Mouse (Mus musculus) left cerebral cortex, adult 2 months (tissue): ENCODE data around the gene Srsf5. TPM values are rescaled to one million over a fixed set of nuclear protein-coding genes. Genes with fewer than 3 reads are reported as not detected.
"Not testable (repeated sequence)": the region's sequence is repeated elsewhere in the genome, so short reads cannot be mapped to it uniquely, and the experiment has no call there.

Experiments
- DNase-seq, 2 experiments: peaks; one replicate each; pipeline ENCODE4 v3.0.0; 2021 to 2022; ENCODE audit warnings: low spot score in 2 of 2, mixed read lengths in 1 of 2; ENCODE audit errors: extremely low spot score in 1 of 2
- H3K27ac ChIP-seq: fragments of 200-600 bp; 2 replicates; pipeline ENCODE4 v1.8.1; 2022
- H3K4me3 ChIP-seq: fragments of 200-600 bp; 2 replicates; pipeline ENCODE4 v1.8.1; 2022
- CTCF ChIP-seq: fragments of 200-600 bp; IDR thresholded peaks from 2 replicates; pipeline ENCODE4 v1.8.1; 2022; ENCODE audit warnings: antibody characterized with exemption, mild to moderate bottlenecking, moderate library complexity
- intact Hi-C: fragments of 180-260 bp; cut with DNase I; formaldehyde crosslinking; loops from one replicate; pipeline ENCODE4 v1.15.1; 2025
- total RNA-seq, 2 experiments: library from RNA; stranded (reverse); gene quantifications; 2 replicates each; pipeline ENCODE4 v1.2.3; 2021

Srsf5 gene
- total RNA-seq, 2 experiments from 2014 or later = 355 to 360 TPM

DNA sequence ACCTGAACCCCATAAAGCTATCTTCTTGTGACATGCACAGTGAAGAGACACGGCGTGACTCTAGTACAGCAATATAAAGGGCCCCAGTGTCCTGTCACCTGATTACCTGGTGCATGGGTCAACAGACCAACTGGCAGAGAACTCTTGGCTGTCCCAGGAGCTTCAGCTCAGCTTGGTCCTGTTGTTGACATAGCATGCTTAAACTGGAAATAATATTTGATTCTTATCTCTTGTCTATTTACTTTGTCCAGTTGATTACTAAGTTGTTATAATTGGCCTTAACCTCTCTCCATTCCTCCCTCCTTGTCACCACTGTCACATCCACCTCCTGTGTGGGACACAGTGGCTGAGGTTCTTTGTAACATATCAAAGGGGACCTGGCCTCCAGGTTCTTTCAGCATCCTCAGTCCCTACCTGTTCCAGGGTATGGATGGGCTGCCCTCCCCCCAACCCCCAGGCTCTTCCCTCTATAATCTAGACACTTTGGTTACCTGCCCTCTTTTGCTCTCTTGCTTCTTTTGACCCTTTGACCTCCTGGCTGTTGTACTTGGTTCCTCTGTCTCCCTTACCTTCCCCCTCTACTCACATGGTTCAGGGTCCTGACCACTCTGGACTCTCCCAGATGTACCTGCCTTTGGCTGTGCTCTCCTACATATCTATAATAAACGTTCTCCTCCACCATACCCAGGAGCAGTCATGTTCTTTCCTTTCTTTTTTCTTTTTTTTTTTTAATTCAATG lies 13.7 kb upstream of the Srsf5 start:
- no peak for TF ChIP-seq CTCF
- intact Hi-C loops = no loop called here
- H3K27ac ChIP-seq = no peak overlapping the region
- DNase-seq = no peak
- H3K4me3 ChIP-seq = no peak overlapping the region

DNA sequence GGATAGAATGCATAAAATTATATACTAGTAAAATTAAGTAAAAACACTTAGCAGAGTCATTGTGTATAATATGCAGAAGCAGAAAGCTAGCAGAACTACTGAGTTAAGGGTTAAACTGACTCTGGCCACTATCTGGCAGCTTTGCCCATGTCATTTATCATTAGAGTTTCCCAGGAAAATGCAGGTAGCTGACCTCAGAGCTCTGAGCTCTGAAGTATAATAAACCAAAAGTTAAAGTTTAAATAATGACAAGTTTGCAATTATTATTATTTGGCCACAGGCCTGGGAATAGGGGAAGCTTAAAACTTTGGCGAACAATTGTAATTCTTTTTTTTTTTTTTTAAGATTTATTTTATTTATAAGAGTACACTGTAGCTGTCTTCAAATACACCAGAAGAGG lies 12.4 kb upstream of the Srsf5 start:
- no peak for DNase-seq

DNA sequence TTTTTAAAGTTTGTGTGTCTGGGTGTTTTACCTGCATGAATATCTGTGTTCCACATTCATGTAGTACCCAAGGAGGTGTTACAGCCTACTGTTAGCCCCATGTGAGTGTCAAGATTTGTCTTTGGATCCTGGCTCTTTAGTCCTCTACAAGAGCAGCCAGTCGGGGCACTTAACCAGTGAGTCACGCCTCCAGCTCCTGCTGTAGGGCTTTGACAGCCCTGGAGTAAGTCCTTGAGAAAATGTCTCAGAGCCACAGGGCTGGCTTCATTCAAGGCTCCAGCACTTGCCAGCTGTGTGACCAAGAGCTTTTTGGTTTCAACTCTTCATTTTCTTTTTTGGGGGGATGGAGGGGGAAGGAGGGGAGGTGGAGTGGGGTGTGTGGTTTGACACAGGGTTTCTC lies 8.6 kb upstream of the Srsf5 start:
- intact Hi-C loops = no loop called here
- H3K27ac ChIP-seq = no peak overlapping the region
- TF ChIP-seq CTCF = no peak
- no peak for DNase-seq
- no peak overlapping the region for H3K4me3 ChIP-seq

More for the DNA sequence above, 12.4 kb upstream of the Srsf5 start:
- Histone ChIP-seq H3K4me3 (no peak overlapping the region), H3K27ac (no peak overlapping the region)
- TF ChIP-seq CTCF = no peak
- intact Hi-C loops = no loop called here

DNA sequence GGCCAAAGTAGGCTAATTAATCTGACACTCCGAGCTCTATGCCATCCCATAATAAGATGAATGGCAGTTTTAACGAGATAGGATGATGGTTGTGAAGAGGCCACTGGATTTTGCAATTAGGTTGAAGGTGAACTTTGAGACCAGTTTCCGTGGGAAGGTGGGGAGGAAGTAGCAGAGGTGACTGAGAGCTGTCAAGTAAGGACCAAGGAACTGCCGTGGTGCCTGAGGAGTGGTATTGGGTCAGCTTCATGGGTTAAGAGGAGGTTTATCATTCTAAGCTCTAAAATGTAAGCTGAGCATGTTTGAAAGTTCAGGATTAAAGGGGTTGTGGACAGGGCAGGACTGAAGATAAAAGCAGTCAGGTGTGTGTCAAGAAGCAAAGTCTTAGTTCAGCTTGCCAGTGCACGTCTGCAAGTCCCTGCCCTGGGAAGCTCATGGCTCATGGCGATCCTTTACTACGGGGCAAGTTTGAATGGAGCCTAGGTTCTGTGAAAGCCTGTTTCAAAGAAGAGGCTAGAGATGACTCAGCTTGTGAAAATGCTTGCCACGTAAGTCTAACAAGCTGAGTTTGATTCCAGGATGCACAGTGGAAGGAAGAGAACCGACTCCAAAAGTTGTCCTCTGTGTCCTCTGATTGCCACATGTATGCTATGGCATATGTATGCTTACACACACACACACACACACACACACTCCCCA lies 7.8 kb upstream of the Srsf5 start:
- H3K4me3 ChIP-seq = no peak overlapping the region
- TF ChIP-seq CTCF = no peak
- DNase-seq = no peak
- H3K27ac ChIP-seq = no peak overlapping the region
- intact Hi-C loops = no loop called here

DNA sequence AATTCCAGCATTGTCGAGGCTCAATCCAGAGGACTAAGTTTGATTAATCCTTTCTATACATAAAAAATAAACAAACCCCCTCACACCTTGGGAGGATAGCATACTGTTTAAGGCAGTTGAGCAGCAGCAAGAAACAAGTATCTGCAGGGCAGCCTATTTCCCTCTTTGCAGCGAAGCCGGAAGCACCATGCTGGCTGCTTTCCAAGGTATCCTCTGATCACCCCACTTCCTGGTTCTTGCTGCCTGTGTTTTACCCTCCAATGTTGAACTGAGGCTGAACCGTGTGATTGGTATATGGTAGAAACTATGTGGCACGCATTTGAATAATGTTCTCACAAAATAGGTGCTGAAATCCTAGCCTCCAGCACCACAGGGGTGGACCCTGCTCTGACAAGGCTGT lies 6.7 kb upstream of the Srsf5 start:
- H3K4me3 ChIP-seq = no peak overlapping the region
- DNase-seq = no peak
- intact Hi-C loops = no loop called here
- peak overlapping the region; percentile 9; the same call in 1 of the 2 replicates for H3K27ac ChIP-seq
- no peak for TF ChIP-seq CTCF

DNA sequence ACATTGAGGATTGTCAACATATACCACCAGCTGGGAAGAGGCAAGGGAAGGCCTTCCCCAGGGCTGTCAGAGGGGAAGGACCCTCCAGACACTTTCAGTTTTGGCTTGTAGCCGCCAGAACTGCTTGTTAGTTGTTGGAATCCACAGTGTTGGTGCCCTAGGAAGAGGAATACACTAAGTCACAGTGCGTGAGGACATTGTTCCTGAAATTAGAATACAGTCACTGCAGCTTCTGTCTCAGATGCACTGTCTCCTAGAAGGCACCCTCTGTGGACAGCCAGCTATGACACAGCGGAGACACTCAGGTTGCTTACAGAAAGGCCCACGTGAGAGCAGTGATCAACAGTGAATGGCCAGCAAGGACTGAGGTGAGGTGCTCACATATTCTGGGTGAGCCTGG lies 6.1 kb upstream of the Srsf5 start:
- no peak for TF ChIP-seq CTCF
- DNase-seq = no peak
- intact Hi-C loops = no loop called here

DNA sequence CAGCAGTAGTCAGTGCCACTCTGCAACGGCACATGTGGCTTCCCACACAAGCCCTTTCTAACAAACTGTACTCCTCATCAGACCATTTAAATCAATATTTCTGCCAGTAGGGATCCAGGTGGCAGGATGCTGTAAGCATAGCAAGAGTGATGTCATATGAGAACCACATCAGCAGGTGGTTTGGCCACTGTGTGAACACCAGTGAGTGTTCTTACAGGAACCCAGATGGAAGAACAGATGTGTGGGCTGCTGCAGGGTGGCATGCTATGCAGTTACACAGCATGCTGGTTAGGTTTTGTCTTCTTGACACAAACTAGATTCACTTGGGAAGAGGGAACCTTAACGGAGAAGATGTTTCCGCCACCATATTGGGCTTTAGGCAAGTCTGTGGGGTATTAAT lies 3.4 kb upstream of the Srsf5 start:
- H3K27ac ChIP-seq = no peak overlapping the region
- intact Hi-C loops = loop anchor here (5.0 kb wide), 1 partner anchor 175 kb away; no protein-coding TSS in a partner anchor
- no peak for TF ChIP-seq CTCF

More for the DNA sequence above, 6.1 kb upstream of the Srsf5 start:
- no peak overlapping the region for H3K4me3 ChIP-seq
- H3K27ac ChIP-seq = peak overlapping the region; percentile 9; the same call in 1 of the 2 replicates

DNA sequence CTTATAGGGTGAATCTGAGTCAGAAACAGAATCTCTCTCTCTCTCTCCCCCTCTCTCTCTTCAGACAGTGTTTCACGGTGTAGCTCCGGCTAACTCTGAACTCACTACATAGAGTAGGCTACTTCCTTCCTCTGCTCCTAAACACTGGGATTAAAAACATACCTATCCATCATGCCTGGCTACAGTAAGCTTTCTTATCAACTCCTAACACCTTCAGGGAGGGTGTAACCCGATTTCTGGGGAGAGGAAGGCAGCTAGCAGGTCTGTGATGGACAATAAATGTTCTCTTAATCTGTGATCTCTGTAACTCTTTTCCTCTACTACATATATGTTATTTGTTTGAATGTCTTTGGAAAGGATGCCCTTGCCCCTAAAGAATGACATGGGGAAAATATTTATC lies 1.9 kb upstream of the Srsf5 start:
- no peak overlapping the region for H3K27ac ChIP-seq
- DNase-seq = no peak
- intact Hi-C loops = loop anchor here (5.0 kb wide), 1 partner anchor 176 kb away; no protein-coding TSS in a partner anchor
- no peak overlapping the region for H3K4me3 ChIP-seq
- TF ChIP-seq CTCF = no peak

More for the DNA sequence above, 3.4 kb upstream of the Srsf5 start:
- no peak for DNase-seq
- no peak overlapping the region for H3K4me3 ChIP-seq

DNA sequence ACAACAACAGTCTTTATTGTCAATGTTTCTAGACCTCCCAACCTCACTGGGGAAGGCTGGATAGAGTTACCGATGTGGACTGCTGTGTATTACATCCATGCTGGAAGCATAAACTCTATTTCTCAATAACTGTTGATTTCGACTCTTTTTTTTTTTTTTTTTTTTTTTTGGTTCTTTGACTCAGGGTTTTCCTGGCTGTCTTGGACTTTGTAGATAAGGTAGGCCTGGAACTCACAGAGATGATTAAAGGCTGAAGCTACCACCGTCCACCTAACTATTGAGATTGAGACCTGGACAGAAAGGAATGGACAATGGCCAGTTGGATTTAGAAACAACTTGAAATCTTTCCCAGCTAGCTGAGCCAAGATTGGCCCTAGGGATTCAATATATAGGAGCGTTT lies 1.1 kb upstream of the Srsf5 start:
- intact Hi-C loops = loop anchor here (5.0 kb wide), 1 partner anchor 177 kb away; no protein-coding TSS in a partner anchor
- DNase-seq = no peak
- Histone ChIP-seq H3K27ac (no peak overlapping the region), H3K4me3 (no peak overlapping the region)
- no peak for TF ChIP-seq CTCF

DNA sequence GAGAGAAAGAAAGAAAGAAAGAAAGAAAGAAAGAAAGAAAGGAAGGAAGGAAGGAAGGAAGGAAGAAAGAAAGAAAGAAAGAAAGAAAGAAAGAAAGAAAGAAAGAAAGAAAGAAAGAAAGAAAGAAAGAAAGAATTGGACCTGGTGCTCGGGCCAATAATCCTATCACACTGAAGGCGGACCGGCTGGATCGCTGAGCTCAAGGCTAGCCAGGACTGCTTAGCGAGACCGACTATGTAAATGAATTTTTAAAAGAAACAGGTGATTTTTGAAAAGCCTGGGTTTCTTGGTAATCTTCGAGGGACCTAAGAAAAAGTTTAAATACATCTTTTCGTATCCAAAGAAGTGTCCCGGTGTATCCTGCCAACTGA lies 356 bp upstream of the Srsf5 start:
- peak overlapping the region; percentile 99 for H3K27ac ChIP-seq
- H3K4me3 ChIP-seq = peak overlapping the region; percentile 92
- not testable (repeated sequence) for DNase-seq
- intact Hi-C loops = loop anchor here (5.0 kb wide), 1 partner anchor 178 kb away; no protein-coding TSS in a partner anchor

DNA sequence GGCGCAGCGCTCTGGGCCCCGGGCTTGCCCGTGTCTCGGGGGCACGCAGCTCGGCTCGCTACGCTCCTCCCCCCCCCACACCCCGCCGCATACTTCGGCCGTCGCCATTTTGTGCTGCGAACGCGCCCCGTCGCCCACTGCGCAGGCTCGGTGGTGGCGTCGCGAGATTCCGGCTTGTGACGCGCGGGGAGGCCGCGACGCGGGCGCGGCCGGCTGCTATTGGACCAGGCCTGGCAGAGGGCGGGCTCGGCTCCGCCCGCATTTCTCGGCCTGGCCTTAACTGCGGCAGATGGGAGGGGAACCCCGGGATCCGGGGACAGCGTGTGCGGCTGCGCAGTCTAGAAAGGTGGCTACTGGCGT lies 672 bp downstream of the Srsf5 start:
- intact Hi-C loops = no loop called here
- no peak for TF ChIP-seq CTCF
- peak; percentile 95 for DNase-seq
- Histone ChIP-seq H3K4me3 (peak overlapping the region; percentile 92), H3K27ac (peak overlapping the region; percentile 99)

DNA sequence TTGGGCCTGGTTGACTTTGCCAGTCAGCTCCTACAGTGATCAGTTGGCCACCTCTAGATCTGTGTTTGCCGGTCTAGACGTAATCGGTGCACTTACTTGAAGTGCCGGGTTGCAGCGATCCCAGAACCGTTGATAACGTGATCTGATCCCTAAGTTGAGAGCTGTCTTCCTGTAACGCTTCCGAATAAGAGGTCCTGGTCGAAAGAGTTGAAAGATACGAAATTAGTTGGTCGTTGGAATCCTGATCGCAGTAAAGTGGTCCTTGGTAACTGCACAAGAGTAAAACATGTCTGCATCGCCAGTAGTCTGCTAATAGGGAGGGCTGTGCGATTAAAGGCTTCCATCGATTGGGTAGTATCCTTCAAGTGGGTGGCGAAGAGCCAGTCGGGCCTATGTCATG lies 2.9 kb downstream of the Srsf5 start:
- intact Hi-C loops = no loop called here
- no peak overlapping the region for H3K4me3 ChIP-seq
- DNase-seq = no peak
- H3K27ac ChIP-seq = no peak overlapping the region
- TF ChIP-seq CTCF = no peak

DNA sequence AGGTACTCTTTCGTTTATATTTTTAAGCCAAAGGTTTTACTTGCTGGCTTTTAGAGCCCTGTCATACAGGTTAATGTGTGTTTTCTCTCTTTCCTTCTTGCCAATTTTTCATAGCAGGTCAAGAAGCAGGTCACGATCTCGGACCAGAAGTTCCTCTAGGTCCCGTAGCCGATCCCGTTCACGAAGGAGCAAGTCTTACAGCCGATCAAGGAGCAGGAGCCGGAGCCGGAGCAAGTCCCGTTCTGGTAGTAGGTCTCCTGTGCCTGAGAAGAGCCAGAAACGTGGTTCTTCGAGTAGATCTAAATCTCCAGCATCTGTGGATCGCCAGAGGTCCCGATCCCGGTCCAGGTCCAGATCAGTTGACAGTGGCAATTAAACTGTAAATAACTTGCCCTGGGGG lies 4.3 kb downstream of the Srsf5 start:
- DNase-seq, H3K4me3 ChIP-seq, intact Hi-C loops, H3K27ac ChIP-seq: not testable (repeated sequence)
